Mouse (Mus musculus): ENCODE results near the gene Gcnt3. TPM values are rescaled to one million over a fixed set of nuclear protein-coding genes. Genes with fewer than 3 reads are reported as not detected.

Gene Gcnt3
- polyA plus RNA-seq (2015; fragmentation: Nextera tagmentation; extraction: Ambion mirVana) = not detected in 2 replicates

DNA sequence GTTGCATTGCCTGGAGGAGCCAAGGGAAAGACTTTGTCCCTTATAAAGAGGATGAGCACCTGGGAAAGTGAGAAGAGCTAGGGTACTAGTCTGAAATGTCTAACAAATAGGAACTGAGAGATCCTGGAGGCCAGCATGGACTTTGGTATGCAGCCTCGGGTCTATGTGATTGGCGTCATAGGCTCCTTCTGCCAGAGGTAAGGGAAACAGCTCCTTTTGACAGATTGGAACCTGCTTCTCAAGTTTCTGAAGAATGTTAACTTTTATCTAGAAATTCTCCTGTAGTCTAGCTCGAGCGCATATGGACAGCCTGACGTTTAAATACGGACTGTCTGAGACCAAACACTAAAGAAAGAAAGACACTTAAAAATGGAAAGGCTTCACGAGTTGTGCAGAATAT is at the start of gene Gcnt3:
Gene Gcnt3, minus strand, starts transcription at position 101 of the 400 bp plus-strand sequence.
- ATAC-seq = no peak
- Histone ChIP-seq H3K9me3 (no peaks in the 10 kb centered on the region), H3K27me3 (no peaks in the 10 kb centered on the region), H3K27ac (no peak within 1 kb of the TSS), H3K36me3 (no peaks in the 10 kb centered on the region), H3K9ac (replicated peaks) (no peak within 1 kb of the TSS), H3K4me3 (replicated peaks) (no peak within 1 kb of the TSS), H3K4me2 (replicated peaks) (no peak within 1 kb of the TSS), H3K4me1 (replicated peaks) (no peaks in the 10 kb centered on the region)
- WGBS = 95% methylated on average over 7 of the region's 7 CpGs

DNA sequence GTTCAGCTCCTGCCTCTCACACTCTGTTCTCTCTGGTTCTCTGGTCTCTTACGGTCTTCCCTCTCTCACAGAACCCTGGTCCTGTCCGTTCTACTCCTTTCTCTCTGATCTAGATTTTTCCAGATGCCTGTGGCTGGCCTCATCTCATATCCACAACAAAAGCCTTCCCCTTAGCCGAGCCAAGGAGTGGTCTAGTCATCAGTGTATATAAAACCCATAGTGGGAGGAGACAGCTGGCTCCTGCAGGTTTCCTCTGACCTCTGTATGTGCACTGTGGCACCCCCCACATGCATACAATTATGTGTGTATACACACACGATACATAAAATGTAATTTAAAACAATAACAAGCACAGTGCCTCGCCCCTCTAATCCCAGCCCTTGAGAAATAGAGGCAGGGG is 49.5 kb upstream of the Gcnt3 start:
- H3K9ac ChIP-seq (replicated peaks) = no peak overlapping the region
- ATAC-seq = no peak
- no peaks in the 10 kb centered on the region for H3K36me3 ChIP-seq
- H3K27me3 ChIP-seq = no peaks in the 10 kb centered on the region
- no peak overlapping the region for H3K4me3 ChIP-seq (replicated peaks)
- 0 out of 2 replicates have a peak, but pooled peaks cover 4% of the 10 kb centered on the region for H3K4me1 ChIP-seq (replicated peaks)
- WGBS = 72% methylated on average over 5 of the region's 5 CpGs
- H3K9me3 ChIP-seq = no peaks in the 10 kb centered on the region
- H3K27ac ChIP-seq = no peak overlapping the region
- no peak overlapping the region for H3K4me2 ChIP-seq (replicated peaks)

DNA sequence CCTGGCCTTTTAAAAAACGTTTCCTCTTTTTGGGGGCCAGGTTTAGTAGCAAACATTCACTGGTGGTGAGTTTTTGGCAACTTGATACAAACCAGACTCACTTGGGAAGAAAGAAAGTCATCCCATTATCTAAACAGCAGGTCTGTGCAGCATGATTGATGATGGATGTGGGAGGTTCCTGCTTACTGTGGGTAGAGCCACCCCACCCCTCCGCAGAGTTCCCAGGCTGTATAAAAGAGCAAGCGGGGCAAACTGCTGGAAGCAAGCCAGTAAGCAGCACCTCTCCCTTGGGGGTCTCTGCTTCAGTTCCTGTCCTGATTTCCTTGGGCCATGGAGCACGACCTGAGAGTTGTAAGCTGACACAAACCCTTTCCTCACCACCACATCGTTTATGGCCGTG is 48.2 kb upstream of the Gcnt3 start:
- no peaks in the 10 kb centered on the region for H3K36me3 ChIP-seq

DNA sequence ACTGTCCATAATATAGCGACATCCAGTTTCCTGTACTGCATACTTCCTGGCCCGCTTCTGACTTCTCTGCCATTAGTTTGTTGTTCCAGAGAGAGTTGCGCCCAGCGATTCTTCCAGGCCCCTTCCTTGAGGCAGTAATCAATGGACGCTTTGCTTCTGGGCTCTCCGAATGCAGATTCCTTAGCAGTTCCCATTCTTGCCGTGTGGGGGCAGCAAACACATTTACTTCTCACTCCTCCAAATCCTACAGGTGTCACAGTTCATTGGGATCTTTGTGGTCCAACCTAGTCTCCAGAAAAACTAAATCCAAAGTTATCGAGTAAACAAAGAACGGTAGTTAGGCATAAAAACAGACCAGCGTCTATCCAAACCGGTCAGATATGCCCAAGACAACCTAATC is 46.2 kb upstream of the Gcnt3 start:
- no peaks in the 10 kb centered on the region for H3K36me3 ChIP-seq
- ATAC-seq = no peak
- H3K27me3 ChIP-seq = no peaks in the 10 kb centered on the region
- no peak overlapping the region for H3K9ac ChIP-seq (replicated peaks)
- H3K4me1 ChIP-seq (replicated peaks) = 0 out of 2 replicates have a peak, but pooled peaks cover 4% of the 10 kb centered on the region
- WGBS = 59% methylated on average over 11 of the region's 11 CpGs
- no peak overlapping the region for H3K4me3 ChIP-seq (replicated peaks)
- H3K27ac ChIP-seq = no peak overlapping the region
- no peaks in the 10 kb centered on the region for H3K9me3 ChIP-seq
- H3K4me2 ChIP-seq (replicated peaks) = no peak overlapping the region

More for the DNA sequence above, 48.2 kb upstream of the Gcnt3 start:
- WGBS = 60% methylated on average over 6 of the region's 6 CpGs
- no peak overlapping the region for H3K27ac ChIP-seq
- no peak for ATAC-seq
- H3K4me2 ChIP-seq (replicated peaks) = no peak overlapping the region
- H3K4me1 ChIP-seq (replicated peaks) = 0 out of 2 replicates have a peak, but pooled peaks cover 4% of the 10 kb centered on the region
- H3K9me3 ChIP-seq = no peaks in the 10 kb centered on the region
- no peak overlapping the region for H3K4me3 ChIP-seq (replicated peaks)
- no peak overlapping the region for H3K9ac ChIP-seq (replicated peaks)
- no peaks in the 10 kb centered on the region for H3K27me3 ChIP-seq

GRCm38 (mm10) chr9:70082357-70083204 is 44.7 kb upstream of the Gcnt3 start:
- Histone ChIP-seq H3K9ac (replicated peaks) (no peak overlapping the region), H3K4me2 (replicated peaks) (no peak overlapping the region), H3K27me3 (no peaks in the 10 kb centered on the region), H3K27ac (no peak overlapping the region), H3K36me3 (no peaks in the 10 kb centered on the region), H3K9me3 (no peaks in the 10 kb centered on the region), H3K4me3 (replicated peaks) (no peak overlapping the region), H3K4me1 (replicated peaks) (no peaks in the 10 kb centered on the region)
- ATAC-seq = no peak
- 84% methylated on average over 25 of the region's 25 CpGs for WGBS

DNA sequence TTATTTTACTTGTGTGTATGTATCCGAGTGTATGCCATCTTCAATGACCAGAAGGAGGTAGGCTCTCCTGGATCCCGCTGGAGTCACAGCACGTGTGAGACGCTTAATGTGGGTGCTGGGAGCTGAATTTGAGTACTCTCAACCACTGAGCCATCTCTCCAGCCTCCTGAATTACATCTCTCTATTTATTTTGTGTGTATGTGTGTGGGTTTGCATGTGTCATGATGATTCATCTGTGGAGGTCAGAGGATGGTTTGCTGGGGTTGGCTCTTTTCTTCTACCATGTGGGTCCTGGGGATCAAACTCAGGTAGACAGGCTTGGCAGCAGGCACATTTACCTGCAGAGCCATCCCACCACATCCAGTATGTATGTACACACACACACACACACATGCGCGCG is 43.9 kb upstream of the Gcnt3 start:
- Histone ChIP-seq H3K4me2 (replicated peaks) (no peak overlapping the region), H3K36me3 (no peaks in the 10 kb centered on the region), H3K4me1 (replicated peaks) (no peaks in the 10 kb centered on the region), H3K27me3 (no peaks in the 10 kb centered on the region), H3K4me3 (replicated peaks) (no peak overlapping the region), H3K27ac (no peak overlapping the region), H3K9me3 (no peaks in the 10 kb centered on the region), H3K9ac (replicated peaks) (no peak overlapping the region)
- 90% methylated on average over 7 of the region's 7 CpGs for WGBS
- ATAC-seq = no peak

GRCm38 (mm10) chr9:70080976-70081375 is 43.1 kb upstream of the Gcnt3 start:
- no peak overlapping the region for H3K9ac ChIP-seq (replicated peaks)
- H3K27ac ChIP-seq = no peak overlapping the region
- ATAC-seq = no peak
- WGBS = 67% methylated on average over 2 of the region's 2 CpGs
- H3K27me3 ChIP-seq = no peaks in the 10 kb centered on the region
- no peak overlapping the region for H3K4me2 ChIP-seq (replicated peaks)
- H3K9me3 ChIP-seq = no peaks in the 10 kb centered on the region
- H3K4me3 ChIP-seq (replicated peaks) = no peak overlapping the region
- H3K36me3 ChIP-seq = no peaks in the 10 kb centered on the region
- no peaks in the 10 kb centered on the region for H3K4me1 ChIP-seq (replicated peaks)

DNA sequence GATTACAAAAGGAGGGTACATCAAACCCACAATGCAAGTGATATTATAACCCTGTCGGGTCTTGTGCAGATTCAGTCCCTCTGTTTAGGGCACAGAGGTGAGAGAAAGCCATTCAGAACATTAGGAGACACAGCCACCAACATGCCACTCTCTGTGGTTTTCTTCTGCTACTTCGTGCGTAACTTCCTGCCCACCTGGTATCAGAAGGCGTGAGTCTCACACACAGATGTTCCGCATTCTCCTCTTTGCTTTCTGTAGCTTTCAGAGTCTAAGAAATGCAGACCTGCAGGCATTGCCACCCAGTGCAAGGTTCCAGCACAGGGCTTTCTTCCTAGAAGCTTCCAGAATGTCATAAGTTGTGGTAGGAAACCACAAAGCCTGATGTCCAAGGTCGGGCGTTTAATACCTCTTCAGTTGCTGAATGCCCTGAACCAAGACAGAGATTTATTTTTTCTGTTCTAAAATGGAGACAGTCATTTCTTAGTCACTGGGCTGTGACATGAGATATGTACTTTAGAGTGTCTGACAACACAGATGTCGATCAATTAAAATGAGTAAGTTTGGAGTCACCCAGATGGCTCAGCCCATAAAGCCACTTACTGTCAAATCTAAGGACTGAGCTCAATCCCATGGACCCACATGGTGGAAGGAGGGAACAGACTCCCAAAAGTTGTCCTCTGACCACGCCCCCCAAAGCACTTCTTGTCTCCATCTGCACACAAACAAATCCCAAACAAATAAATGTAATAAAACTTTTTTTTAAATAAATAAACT is 42.3 kb upstream of the Gcnt3 start:
- H3K27me3 ChIP-seq = no peaks in the 10 kb centered on the region
- 91% methylated on average over 9 of the region's 9 CpGs for WGBS

DNA sequence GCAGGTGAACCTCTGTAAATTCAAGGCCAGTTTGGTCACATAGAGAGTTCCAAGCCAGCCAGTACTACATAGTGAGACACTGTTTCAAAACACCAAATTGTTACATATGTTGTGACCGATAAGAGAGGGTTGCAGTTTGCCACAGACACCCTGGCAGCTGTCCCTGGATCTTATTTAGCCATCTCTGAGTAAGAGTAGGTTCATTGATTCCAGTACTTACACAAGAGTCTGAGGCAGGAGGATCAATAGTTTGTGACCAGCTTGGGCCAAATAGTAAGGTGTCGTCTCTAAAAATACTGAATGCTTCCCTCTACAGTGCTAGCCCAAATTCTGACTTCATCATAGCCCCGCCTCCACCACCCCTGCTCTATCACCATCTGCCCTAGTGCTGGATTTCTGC is 40.1 kb upstream of the Gcnt3 start:
- Histone ChIP-seq H3K4me3 (replicated peaks) (no peak overlapping the region), H3K9me3 (no peaks in the 10 kb centered on the region), H3K4me2 (replicated peaks) (no peak overlapping the region), H3K9ac (replicated peaks) (no peak overlapping the region), H3K4me1 (replicated peaks) (no peaks in the 10 kb centered on the region), H3K27ac (no peak overlapping the region), H3K27me3 (no peaks in the 10 kb centered on the region), H3K36me3 (no peaks in the 10 kb centered on the region)
- WGBS = 91% methylated on average over 3 of the region's 3 CpGs
- ATAC-seq = no peak

More for the DNA sequence above, 42.3 kb upstream of the Gcnt3 start:
- Histone ChIP-seq H3K27ac (no peak overlapping the region), H3K4me2 (replicated peaks) (no peak overlapping the region), H3K36me3 (no peaks in the 10 kb centered on the region), H3K9ac (replicated peaks) (no peak overlapping the region), H3K4me1 (replicated peaks) (no peaks in the 10 kb centered on the region), H3K4me3 (replicated peaks) (no peak overlapping the region), H3K9me3 (no peaks in the 10 kb centered on the region)
- no peak for ATAC-seq

DNA sequence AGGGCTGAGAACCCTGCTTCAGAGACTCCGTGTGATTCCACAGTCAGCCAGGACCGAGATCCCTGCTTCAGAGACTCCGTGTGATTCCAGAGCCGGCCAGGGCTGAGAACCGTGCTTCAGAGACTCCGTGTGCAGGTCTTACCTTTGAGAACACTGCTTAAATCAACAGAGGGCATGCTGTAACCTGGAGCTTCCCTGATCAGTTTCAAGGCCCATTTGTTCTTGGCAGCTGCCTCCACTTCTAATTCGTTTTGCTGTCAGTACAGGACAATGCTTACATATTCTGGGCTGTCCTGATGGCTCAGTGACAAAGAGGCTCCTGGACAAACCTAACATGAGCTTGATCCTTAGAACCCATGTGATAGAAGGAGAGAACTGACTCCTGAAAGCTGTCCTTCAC is 39.3 kb upstream of the Gcnt3 start:
- no peak for ATAC-seq
- Histone ChIP-seq H3K9me3 (no peaks in the 10 kb centered on the region), H3K27me3 (no peaks in the 10 kb centered on the region), H3K4me1 (replicated peaks) (no peaks in the 10 kb centered on the region), H3K27ac (no peak overlapping the region), H3K4me2 (replicated peaks) (no peak overlapping the region), H3K9ac (replicated peaks) (no peak overlapping the region), H3K4me3 (replicated peaks) (no peak overlapping the region), H3K36me3 (no peaks in the 10 kb centered on the region)
- WGBS = 69% methylated on average over 7 of the region's 7 CpGs

DNA sequence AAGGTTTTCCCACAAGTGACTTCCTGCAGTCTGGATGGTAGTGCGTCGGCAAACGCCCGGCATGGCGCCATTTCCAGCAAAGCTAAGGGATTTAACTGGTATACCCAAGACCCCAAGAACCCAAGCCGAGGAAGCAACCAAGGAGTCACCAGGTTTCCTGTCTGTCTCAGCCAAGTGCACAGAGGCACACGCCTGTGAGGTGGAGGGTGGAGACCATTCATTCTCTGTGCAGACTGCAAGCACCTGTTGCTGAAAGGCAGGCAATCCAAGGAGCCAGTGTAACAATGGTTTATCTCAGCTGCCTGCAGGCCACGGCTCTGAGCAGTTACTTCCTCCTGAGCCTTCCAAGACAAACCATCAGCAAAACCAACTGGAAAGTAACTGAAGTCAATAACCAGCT is 34.5 kb upstream of the Gcnt3 start:
- WGBS = 91% methylated on average over 8 of the region's 8 CpGs
- no peaks in the 10 kb centered on the region for H3K27me3 ChIP-seq
- H3K9ac ChIP-seq (replicated peaks) = no peak overlapping the region
- ATAC-seq = no peak
- no peaks in the 10 kb centered on the region for H3K9me3 ChIP-seq
- no peak overlapping the region for H3K4me2 ChIP-seq (replicated peaks)
- H3K4me1 ChIP-seq (replicated peaks) = no peaks in the 10 kb centered on the region
- H3K27ac ChIP-seq = no peak overlapping the region
- H3K4me3 ChIP-seq (replicated peaks) = no peak overlapping the region
- no peaks in the 10 kb centered on the region for H3K36me3 ChIP-seq

DNA sequence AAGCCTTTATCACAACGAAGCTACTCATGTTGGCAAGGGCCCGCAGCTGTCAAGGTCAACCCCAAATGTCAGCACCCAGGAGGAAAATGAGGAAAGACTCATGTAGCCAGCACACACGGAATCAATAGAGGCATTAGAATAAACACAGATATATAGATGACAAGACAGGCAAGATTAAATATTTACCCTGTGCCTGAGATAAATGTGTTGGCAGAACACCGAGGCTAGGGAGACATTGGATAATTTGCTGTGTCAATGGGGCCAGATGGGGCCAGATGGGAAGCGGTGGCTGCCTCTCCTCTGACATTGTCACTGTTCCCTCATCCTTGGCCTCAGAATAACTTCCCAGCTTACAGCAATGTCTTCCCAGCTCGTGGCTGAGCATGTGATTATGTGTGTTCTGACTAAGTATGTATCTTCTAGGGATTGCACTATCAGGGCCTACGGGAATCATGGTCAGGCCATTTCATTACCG is 32.1 kb upstream of the Gcnt3 start:
- no peak for ATAC-seq
- H3K27ac ChIP-seq = no peak overlapping the region
- no peak overlapping the region for H3K4me3 ChIP-seq (replicated peaks)
- H3K36me3 ChIP-seq = no peaks in the 10 kb centered on the region
- no peak overlapping the region for H3K9ac ChIP-seq (replicated peaks)
- no peak overlapping the region for H3K4me2 ChIP-seq (replicated peaks)
- no peaks in the 10 kb centered on the region for H3K4me1 ChIP-seq (replicated peaks)
- no peaks in the 10 kb centered on the region for H3K27me3 ChIP-seq
- 66% methylated on average over 8 of the region's 8 CpGs for WGBS
- no peaks in the 10 kb centered on the region for H3K9me3 ChIP-seq

Measured in midbrain, embryonic 13.5 days (tissue).